Mouse (Mus musculus): ENCODE measurements at regions not wholly inside any gene's neighbourhood (a gene's known extent, or its start where the extent isn't known, plus 50 kb on each side); places are given as distances from the start of the nearest gene placed in this dataset.

GRCm38 (mm10) chr4:89485981-89486531, 175.2 kb upstream of the Cdkn2b start:
- TF ChIP-seq CTCF (conservative IDR thresholded peaks at IDR 0.05) = no peak
- Histone ChIP-seq H3K4me3 (no peak overlapping the region), H3K27ac (no peak overlapping the region)
- DNase-seq (ENCODE audit: low spot score in 2 of 2) = peak in 1 of 2 experiments; percentile 8

GRCm38 (mm10) chr4:89478646-89479237, 167.9 kb upstream of the Cdkn2b start:
- H3K27ac ChIP-seq = no peak overlapping the region
- no peak overlapping the region for H3K4me3 ChIP-seq
- DNase-seq (ENCODE audit: low spot score in 2 of 2) = no peak
- TF ChIP-seq CTCF (conservative IDR thresholded peaks at IDR 0.05) = no peak

GRCm38 (mm10) chr4:89475848-89476247, 165.0 kb upstream of the Cdkn2b start:
- no peak for DNase-seq (ENCODE audit: low spot score in 2 of 2)
- H3K4me3 ChIP-seq = no peak overlapping the region
- TF ChIP-seq CTCF (conservative IDR thresholded peaks at IDR 0.05) = no peak
- H3K27ac ChIP-seq = no peak overlapping the region

GRCm38 (mm10) chr4:89474836-89475541, 164.2 kb upstream of the Cdkn2b start:
- Histone ChIP-seq H3K27ac (no peak overlapping the region), H3K4me3 (no peak overlapping the region)
- DNase-seq (ENCODE audit: low spot score in 2 of 2) = no peak
- no peak for TF ChIP-seq CTCF (conservative IDR thresholded peaks at IDR 0.05)

GRCm38 (mm10) chr4:89471426-89471825, 160.6 kb upstream of the Cdkn2b start:
- no peak for DNase-seq (ENCODE audit: low spot score in 2 of 2)
- no peak overlapping the region for H3K4me3 ChIP-seq
- H3K27ac ChIP-seq = no peak overlapping the region
- TF ChIP-seq CTCF (conservative IDR thresholded peaks at IDR 0.05) = no peak

- H3K4me3 ChIP-seq = no peak overlapping the region
- no peak for DNase-seq (ENCODE audit: low spot score in 2 of 2)
- TF ChIP-seq CTCF (conservative IDR thresholded peaks at IDR 0.05) = no peak
- no peak overlapping the region for H3K27ac ChIP-seq
These were observed 159.9 kb upstream of the Cdkn2b start for GRCm38 (mm10) chr4:89470756-89471155.

- DNase-seq (ENCODE audit: low spot score in 2 of 2) = no peak
- no peak for TF ChIP-seq CTCF (conservative IDR thresholded peaks at IDR 0.05)
- H3K4me3 ChIP-seq = no peak overlapping the region
- H3K27ac ChIP-seq = no peak overlapping the region; the same call in 1 of the 2 replicates
These were observed 159.0 kb upstream of the Cdkn2b start for GRCm38 (mm10) chr4:89469883-89470282.

- H3K27ac ChIP-seq = no peak overlapping the region; the same call in 1 of the 2 replicates
- no peak for DNase-seq (ENCODE audit: low spot score in 2 of 2)
- no peak overlapping the region for H3K4me3 ChIP-seq
- no peak for TF ChIP-seq CTCF (conservative IDR thresholded peaks at IDR 0.05)
These were observed 158.6 kb upstream of the Cdkn2b start for GRCm38 (mm10) chr4:89469406-89469805.

- DNase-seq (ENCODE audit: low spot score in 2 of 2) = no peak
- Histone ChIP-seq H3K4me3 (no peak overlapping the region), H3K27ac (no peak overlapping the region)
- no peak for TF ChIP-seq CTCF (conservative IDR thresholded peaks at IDR 0.05)
These were observed 155.9 kb upstream of the Cdkn2b start for GRCm38 (mm10) chr4:89466766-89467165.

- no peak overlapping the region for H3K4me3 ChIP-seq
- TF ChIP-seq CTCF (conservative IDR thresholded peaks at IDR 0.05) = no peak
- no peak overlapping the region for H3K27ac ChIP-seq
- no peak for DNase-seq (ENCODE audit: low spot score in 2 of 2)
These were observed 152.3 kb upstream of the Cdkn2b start for GRCm38 (mm10) chr4:89463121-89463520.

GRCm38 (mm10) chr4:89460170-89460762, 149.4 kb upstream of the Cdkn2b start:
- no peak for TF ChIP-seq CTCF (conservative IDR thresholded peaks at IDR 0.05)
- no peak overlapping the region for H3K4me3 ChIP-seq
- DNase-seq (ENCODE audit: low spot score in 2 of 2) = no peak
- H3K27ac ChIP-seq = no peak overlapping the region

GRCm38 (mm10) chr4:89459346-89459666, 148.5 kb upstream of the Cdkn2b start:
- no peak for TF ChIP-seq CTCF (conservative IDR thresholded peaks at IDR 0.05)
- no peak overlapping the region for H3K4me3 ChIP-seq
- no peak for DNase-seq (ENCODE audit: low spot score in 2 of 2)
- no peak overlapping the region for H3K27ac ChIP-seq

GRCm38 (mm10) chr4:89458628-89459345, 147.9 kb upstream of the Cdkn2b start:
- Histone ChIP-seq H3K4me3 (no peak overlapping the region), H3K27ac (no peak overlapping the region)
- no peak for TF ChIP-seq CTCF (conservative IDR thresholded peaks at IDR 0.05)
- no peak for DNase-seq (ENCODE audit: low spot score in 2 of 2)
